Mouse (Mus musculus): ENCODE measurements around the gene Cntn1. TPM values are rescaled to one million over a fixed set of nuclear protein-coding genes. Genes with fewer than 3 reads are reported as not detected.

Cntn1 gene
- polyA plus RNA-seq, 1 experiment from 2014 or later: 0.38 TPM

DNA sequence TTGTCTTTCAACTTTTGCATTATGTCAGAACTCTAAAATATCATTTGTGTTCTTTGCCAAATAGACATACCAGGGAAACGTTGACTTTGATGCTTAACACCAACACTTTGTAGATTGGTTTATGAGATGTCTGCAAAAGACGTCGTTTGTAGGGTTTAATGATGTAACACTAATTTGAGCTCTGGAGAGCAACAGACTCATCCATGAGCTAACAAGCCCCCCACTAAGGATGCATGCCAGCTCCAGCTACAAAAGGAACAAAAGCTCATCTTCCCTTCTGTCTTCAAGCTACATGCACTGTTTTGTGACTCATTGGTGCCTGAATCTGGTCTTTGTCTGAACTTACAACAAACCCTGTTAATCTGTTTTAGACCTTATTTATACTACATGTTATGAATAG is 28.5 kb downstream of the Cntn1 start:
- no peaks in the 10 kb centered on the region for H3K9me3 ChIP-seq (ENCODE audit: low read length)
- no peak overlapping the region for H3K9ac ChIP-seq (replicated peaks; ENCODE audit: low read depth)
- DNase-seq (ENCODE audit: low spot score): no peak
- H3K4me3 ChIP-seq (ENCODE audit: low read depth, low read length): no peak overlapping the region
- no peaks in the 10 kb centered on the region for H3K4me1 ChIP-seq (ENCODE audit: insufficient read depth, low read depth, low read length)
- H3K4me2 ChIP-seq (replicated peaks; ENCODE audit: low read depth, low read length): no peak overlapping the region
- ATAC-seq: no peak
- no peaks in the 10 kb centered on the region for H3K36me3 ChIP-seq (ENCODE audit: insufficient read depth, low read length)
- no peaks in the 10 kb centered on the region for H3K27me3 ChIP-seq (replicated peaks; ENCODE audit: insufficient read depth, low read length)
- TF ChIP-seq EP300 (IDR thresholded peaks at IDR 0.05) (no peak), CTCF (IDR thresholded peaks at IDR 0.05) (no peak)
- WGBS: 64% methylated on average over 3 of the region's 3 CpGs
- H3K27ac ChIP-seq (ENCODE audit: low read length): no peak overlapping the region

DNA sequence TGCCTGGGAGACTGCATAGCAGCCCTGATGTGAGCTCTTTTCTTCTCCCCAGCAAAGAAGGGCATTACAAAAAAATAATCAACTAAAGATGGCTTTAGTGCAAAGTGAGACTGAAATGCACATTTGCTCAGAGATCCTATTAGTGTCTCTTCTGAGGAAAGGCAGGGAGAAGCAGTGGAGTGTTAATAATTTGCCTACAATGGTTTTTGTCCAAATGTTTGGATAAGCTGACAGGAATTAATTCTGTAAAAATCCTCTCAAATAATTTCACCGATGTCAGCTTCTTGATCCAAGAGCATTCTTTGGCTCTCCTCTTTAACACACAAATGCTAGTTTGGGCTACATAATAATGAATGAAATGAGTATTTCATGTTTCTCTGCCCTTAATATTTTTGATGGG is 34.9 kb downstream of the Cntn1 start:
- no peaks in the 10 kb centered on the region for H3K36me3 ChIP-seq (ENCODE audit: insufficient read depth, low read length)
- H3K4me1 ChIP-seq (ENCODE audit: insufficient read depth, low read depth, low read length): no peaks in the 10 kb centered on the region
- H3K9ac ChIP-seq (replicated peaks; ENCODE audit: low read depth): no peak overlapping the region
- ATAC-seq (no peak), DNase-seq (ENCODE audit: low spot score) (no peak)
- WGBS: 36% methylated on average over 1 of the region's 1 CpGs
- TF ChIP-seq CTCF (IDR thresholded peaks at IDR 0.05) (no peak), EP300 (IDR thresholded peaks at IDR 0.05) (no peak)
- H3K27ac ChIP-seq (ENCODE audit: low read length): no peak overlapping the region
- H3K27me3 ChIP-seq (replicated peaks; ENCODE audit: insufficient read depth, low read length): no peaks in the 10 kb centered on the region
- no peak overlapping the region for H3K4me2 ChIP-seq (replicated peaks; ENCODE audit: low read depth, low read length)
- no peaks in the 10 kb centered on the region for H3K9me3 ChIP-seq (ENCODE audit: low read length)
- H3K4me3 ChIP-seq (ENCODE audit: low read depth, low read length): no peak overlapping the region

DNA sequence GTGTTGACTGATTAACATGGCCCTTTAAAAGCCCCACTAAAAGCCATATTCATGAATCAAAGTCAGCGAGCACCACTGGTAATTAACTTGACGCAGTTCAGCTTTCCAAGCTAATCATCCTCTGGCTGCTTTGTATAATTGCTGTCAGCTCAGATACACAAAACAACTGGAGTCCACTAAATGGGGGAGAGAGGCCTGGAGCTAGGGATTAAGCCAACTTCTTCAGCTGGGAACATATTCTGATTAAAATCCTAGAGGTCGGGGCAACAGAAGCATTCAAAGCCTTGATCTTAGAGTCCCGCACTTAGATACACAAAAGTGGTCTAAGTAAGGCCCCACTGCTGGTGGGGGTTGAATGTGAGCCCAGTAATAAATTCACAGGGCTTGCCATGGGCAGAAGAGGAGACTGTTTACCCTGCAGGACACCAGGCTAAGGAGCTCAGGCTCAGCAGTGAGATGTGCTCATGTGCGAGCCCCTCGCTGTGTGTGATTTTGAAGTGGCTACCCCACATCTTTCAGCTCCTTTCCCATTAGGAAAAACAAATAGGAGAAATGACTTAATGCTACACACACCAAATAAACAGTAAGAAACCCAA is 36.8 kb downstream of the Cntn1 start:
- Histone ChIP-seq H3K9me3 (ENCODE audit: low read length) (no peaks in the 10 kb centered on the region), H3K4me2 (replicated peaks; ENCODE audit: low read depth, low read length) (no peak overlapping the region), H3K4me3 (ENCODE audit: low read depth, low read length) (no peak overlapping the region), H3K36me3 (ENCODE audit: insufficient read depth, low read length) (no peaks in the 10 kb centered on the region), H3K9ac (replicated peaks; ENCODE audit: low read depth) (no peak overlapping the region), H3K27me3 (replicated peaks; ENCODE audit: insufficient read depth, low read length) (no peaks in the 10 kb centered on the region), H3K4me1 (ENCODE audit: insufficient read depth, low read depth, low read length) (no peaks in the 10 kb centered on the region), H3K27ac (ENCODE audit: low read length) (no peak overlapping the region)
- ATAC-seq (no peak), DNase-seq (ENCODE audit: low spot score) (no peak)
- WGBS: 44% methylated on average over 6 of the region's 6 CpGs
- no peak for TF ChIP-seq EP300 (IDR thresholded peaks at IDR 0.05)
- TF ChIP-seq CTCF (IDR thresholded peaks at IDR 0.05): no peak

DNA sequence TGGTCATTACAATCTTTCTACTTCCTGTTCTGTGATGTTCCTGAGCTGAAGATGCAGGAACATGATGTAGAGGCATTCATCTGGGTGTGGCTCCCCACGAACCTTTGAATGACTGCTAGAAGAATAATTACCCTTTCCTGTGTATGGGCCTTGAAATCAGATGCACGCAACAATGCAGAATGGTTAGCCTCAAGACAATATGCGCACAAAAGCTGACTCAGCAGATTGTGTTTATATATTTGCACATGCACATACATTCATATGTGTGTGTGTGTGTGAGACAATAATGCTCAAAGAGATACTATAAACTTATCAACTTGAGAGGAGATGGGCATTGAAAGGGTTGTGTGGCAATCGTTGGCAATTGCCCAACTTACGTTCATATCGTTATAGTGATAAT is 39.8 kb downstream of the Cntn1 start:
- no peak for ATAC-seq
- Histone ChIP-seq H3K4me3 (ENCODE audit: low read depth, low read length) (no peak overlapping the region), H3K9me3 (ENCODE audit: low read length) (no peaks in the 10 kb centered on the region), H3K36me3 (ENCODE audit: insufficient read depth, low read length) (no peaks in the 10 kb centered on the region), H3K9ac (replicated peaks; ENCODE audit: low read depth) (no peak overlapping the region), H3K27me3 (replicated peaks; ENCODE audit: insufficient read depth, low read length) (no peaks in the 10 kb centered on the region), H3K27ac (ENCODE audit: low read length) (no peak overlapping the region), H3K4me1 (ENCODE audit: insufficient read depth, low read depth, low read length) (no peaks in the 10 kb centered on the region), H3K4me2 (replicated peaks; ENCODE audit: low read depth, low read length) (no peak overlapping the region)
- TF ChIP-seq EP300 (IDR thresholded peaks at IDR 0.05) (no peak), CTCF (IDR thresholded peaks at IDR 0.05) (no peak)
- WGBS: 61% methylated on average over 6 of the region's 6 CpGs
- no peak for DNase-seq (ENCODE audit: low spot score)

DNA sequence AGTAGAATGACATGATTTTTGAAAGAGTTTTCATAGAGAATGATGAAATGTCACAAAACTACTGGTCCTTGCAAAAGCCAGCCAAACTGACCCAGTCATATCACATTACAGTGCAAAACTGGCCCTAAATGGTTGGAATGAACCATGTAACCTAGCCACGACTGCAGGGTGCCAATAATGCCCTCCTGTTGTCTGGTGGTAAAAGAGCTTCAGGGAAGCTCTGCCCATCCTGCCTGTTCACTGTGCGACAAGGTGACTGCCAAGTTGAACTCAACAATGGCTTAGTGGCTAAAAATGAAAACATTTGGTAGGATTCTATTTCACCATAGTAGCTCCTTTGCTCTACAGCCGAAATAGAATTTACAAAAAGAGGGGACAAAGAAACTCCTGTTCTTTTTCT is 41.1 kb downstream of the Cntn1 start:
- no peak overlapping the region for H3K27ac ChIP-seq (ENCODE audit: low read length)
- DNase-seq (ENCODE audit: low spot score) (no peak), ATAC-seq (no peak)
- no peaks in the 10 kb centered on the region for H3K27me3 ChIP-seq (replicated peaks; ENCODE audit: insufficient read depth, low read length)
- no peaks in the 10 kb centered on the region for H3K4me1 ChIP-seq (ENCODE audit: insufficient read depth, low read depth, low read length)
- no peaks in the 10 kb centered on the region for H3K9me3 ChIP-seq (ENCODE audit: low read length)
- TF ChIP-seq EP300 (IDR thresholded peaks at IDR 0.05) (no peak), CTCF (IDR thresholded peaks at IDR 0.05) (no peak)
- H3K4me3 ChIP-seq (ENCODE audit: low read depth, low read length): no peak overlapping the region
- H3K4me2 ChIP-seq (replicated peaks; ENCODE audit: low read depth, low read length): no peak overlapping the region
- no peaks in the 10 kb centered on the region for H3K36me3 ChIP-seq (ENCODE audit: insufficient read depth, low read length)
- 69% methylated on average over 3 of the region's 3 CpGs for WGBS
- no peak overlapping the region for H3K9ac ChIP-seq (replicated peaks; ENCODE audit: low read depth)

DNA sequence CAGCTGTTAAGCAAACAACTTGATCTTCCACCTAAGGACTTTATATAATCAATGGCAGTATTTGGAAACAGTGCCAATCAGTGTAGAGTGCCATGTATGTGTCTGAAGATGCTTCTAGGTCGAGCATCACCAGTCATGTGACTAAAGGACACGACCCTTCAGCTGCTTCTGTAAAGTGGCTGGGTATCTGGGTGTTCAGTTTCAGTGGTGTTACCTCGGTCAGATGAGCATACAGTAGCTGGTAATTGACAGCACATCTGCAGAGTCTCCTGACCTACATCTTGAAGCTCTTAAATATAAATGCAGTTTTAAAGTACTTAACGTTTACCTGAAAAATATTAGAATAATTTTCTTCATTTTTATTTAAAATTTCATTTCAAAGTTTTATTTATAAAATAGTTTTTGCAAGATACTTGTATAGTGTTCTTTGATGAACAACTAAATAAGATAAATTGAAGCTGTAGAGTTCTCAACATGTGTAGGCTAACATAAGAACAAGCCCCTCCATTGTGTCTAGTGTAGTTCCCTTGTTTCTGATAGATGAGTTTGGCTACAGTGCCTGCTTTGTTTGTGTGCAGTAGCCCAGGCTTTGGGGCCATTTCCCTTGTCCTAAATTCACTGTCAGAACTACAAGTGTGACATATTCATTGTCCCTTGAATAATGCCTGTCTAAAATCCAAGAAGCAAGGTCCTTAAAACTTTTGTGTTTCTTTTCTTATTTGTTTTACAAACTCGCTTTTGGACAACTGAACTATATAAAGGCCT is 48.6 kb downstream of the Cntn1 start:
- 47% methylated on average over 5 of the region's 5 CpGs for WGBS
- no peak for DNase-seq (ENCODE audit: low spot score)
- H3K9me3 ChIP-seq (ENCODE audit: low read length): no peaks in the 10 kb centered on the region
- no peak overlapping the region for H3K27ac ChIP-seq (ENCODE audit: low read length)
- ATAC-seq: no peak
- no peaks in the 10 kb centered on the region for H3K27me3 ChIP-seq (replicated peaks; ENCODE audit: insufficient read depth, low read length)
- no peaks in the 10 kb centered on the region for H3K4me1 ChIP-seq (ENCODE audit: insufficient read depth, low read depth, low read length)
- no peak overlapping the region for H3K9ac ChIP-seq (replicated peaks; ENCODE audit: low read depth)
- no peak for TF ChIP-seq EP300 (IDR thresholded peaks at IDR 0.05)
- TF ChIP-seq CTCF (IDR thresholded peaks at IDR 0.05): no peak
- no peak overlapping the region for H3K4me3 ChIP-seq (ENCODE audit: low read depth, low read length)
- no peak overlapping the region for H3K4me2 ChIP-seq (replicated peaks; ENCODE audit: low read depth, low read length)
- no peaks in the 10 kb centered on the region for H3K36me3 ChIP-seq (ENCODE audit: insufficient read depth, low read length)

Measured in lung, postnatal 0 days (tissue).